Mouse (Mus musculus) liver, embryonic 13.5 days (tissue): Measurements from ENCODE around the gene Armc3. TPM values are rescaled to one million over a fixed set of nuclear protein-coding genes. Genes with fewer than 3 reads are reported as not detected.
A peak's percentile ranks its signal among the peaks of the same experiment; 100 is the strongest.
"Not testable (repeated sequence)": the region's sequence is repeated elsewhere in the genome, so short reads cannot be mapped to it uniquely, and the experiment has no call there.

Experiments
- ATAC-seq: fragments of 200-750 bp; cut with Nextera tagmentation; 2 replicates; pipeline ENCODE4 v1.8.0; 2017; ENCODE audit warnings: low read depth, mild to moderate bottlenecking, moderate number of reproducible peaks, moderate library complexity
- DNase-seq: peaks from one replicate; pipeline ENCODE4 v3.0.0; 2022
- H3K27ac ChIP-seq: fragments of 300-500 bp; sonication (generic); 2 replicates; pipeline ENCODE4 v1.5.1; 2015; ENCODE audit warnings: moderate library complexity, mild to moderate bottlenecking, inconsistent platforms
- H3K27me3 ChIP-seq: fragments of 300-500 bp; sonication (generic); 2 replicates; pipeline ENCODE4 v1.6.1; 2015; ENCODE audit warnings: mild to moderate bottlenecking, inconsistent platforms
- H3K36me3 ChIP-seq: fragments of 300-500 bp; sonication (generic); 2 replicates; pipeline ENCODE4 v1.6.1; 2015; ENCODE audit warnings: mild to moderate bottlenecking, inconsistent platforms
- H3K4me1 ChIP-seq: fragments of 300-500 bp; sonication (generic); replicated peaks from 2 replicates; pipeline ENCODE4 v1.6.1; 2015; ENCODE audit warnings: inconsistent platforms
- H3K4me2 ChIP-seq: fragments of 300-500 bp; sonication (generic); 2 replicates; pipeline ENCODE4 v1.6.1; 2015; ENCODE audit warnings: inconsistent platforms, mild to moderate bottlenecking, moderate library complexity
- H3K4me3 ChIP-seq: fragments of 300-500 bp; sonication (generic); replicated peaks from 2 replicates; pipeline ENCODE4 v1.5.1; 2015; ENCODE audit warnings: mild to moderate bottlenecking, inconsistent platforms
- H3K9ac ChIP-seq: fragments of 300-500 bp; sonication (generic); 2 replicates; pipeline ENCODE4 v1.6.1; 2015; ENCODE audit warnings: mild to moderate bottlenecking, inconsistent platforms
- H3K9me3 ChIP-seq: fragments of 300-500 bp; sonication (generic); replicated peaks from 2 replicates; pipeline ENCODE4 v1.6.1; 2016; ENCODE audit warnings: inconsistent platforms
- WGBS: fragments of 180-500 bp; shearing (Covaris S2); methylation state at CpG from one replicate; pipeline ENCODE4 v1.1.7; 2015; ENCODE audit not compliant: insufficient replicate concordance; 5-methylcytosine and 5-hydroxymethylcytosine counted together
- polyA plus RNA-seq: library from polyadenylated mRNA; unstranded; fragments of >200 nt; fragmentation: Nextera tagmentation; extraction: Ambion mirVana; gene quantifications from 2 replicates; pipeline ENCODE4 v1.2.1, GENCODE M21; 2015

Gene Armc3
- polyA plus RNA-seq, 1 experiment from 2014 or later, result 0.06 TPM

GRCm38 (mm10) chr2:19275602-19276539 is 76.8 kb downstream of the Armc3 start:
- DNase-seq (peak; percentile 55), ATAC-seq (peak; percentile 67)
- H3K4me3 ChIP-seq, result peak overlapping the region; percentile 50
- H3K27ac ChIP-seq, result no peak overlapping the region
- no peaks in the 10 kb centered on the region for H3K36me3 ChIP-seq
- 0 out of 2 replicates have a peak, but pooled peaks cover 4% of the 10 kb centered on the region for H3K27me3 ChIP-seq
- 6% methylated on average over 25 of the region's 25 CpGs for WGBS
- H3K4me1 ChIP-seq, result peaks cover 7% of the 10 kb centered on the region
- peak overlapping the region; percentile 55; the same call in 1 of the 2 replicates for H3K9ac ChIP-seq
- H3K9me3 ChIP-seq, result no peaks in the 10 kb centered on the region
- H3K4me2 ChIP-seq, result peak overlapping the region; percentile 72

GRCm38 (mm10) chr2:19280331-19280730 is 81.2 kb downstream of the Armc3 start:
- H3K27ac ChIP-seq, result no peak overlapping the region
- no peak overlapping the region for H3K9ac ChIP-seq
- no peak overlapping the region for H3K4me3 ChIP-seq
- ATAC-seq (no peak), DNase-seq (no peak)
- H3K4me1 ChIP-seq, result peaks cover 7% of the 10 kb centered on the region
- H3K9me3 ChIP-seq, result no peaks in the 10 kb centered on the region
- no peaks in the 10 kb centered on the region for H3K36me3 ChIP-seq
- WGBS, result 64% methylated on average over 11 of the region's 11 CpGs
- H3K4me2 ChIP-seq, result no peak overlapping the region
- 0 out of 2 replicates have a peak, but pooled peaks cover 4% of the 10 kb centered on the region for H3K27me3 ChIP-seq

GRCm38 (mm10) chr2:19292366-19292765 is 93.3 kb downstream of the Armc3 start:
- ATAC-seq (no peak), DNase-seq (no peak)
- 35% methylated on average over 3 of the region's 3 CpGs for WGBS

GRCm38 (mm10) chr2:19300345-19301089 is 101.4 kb downstream of the Armc3 start:
- H3K27ac ChIP-seq, result no peak overlapping the region
- ATAC-seq (no peak), DNase-seq (no peak)
- H3K36me3 ChIP-seq, result no peaks in the 10 kb centered on the region
- H3K9ac ChIP-seq, result no peak overlapping the region
- H3K4me2 ChIP-seq, result no peak overlapping the region
- WGBS, result 49% methylated on average over 9 of the region's 9 CpGs
- no peak overlapping the region for H3K4me3 ChIP-seq
- no peaks in the 10 kb centered on the region for H3K9me3 ChIP-seq
- H3K27me3 ChIP-seq, result no peaks in the 10 kb centered on the region
- 0 out of 2 replicates have a peak, but pooled peaks cover 4% of the 10 kb centered on the region for H3K4me1 ChIP-seq

More at GRCm38 (mm10) chr2:19292366-19292765, 93.3 kb downstream of the Armc3 start:
- Histone ChIP-seq H3K9me3 (no peaks in the 10 kb centered on the region), H3K4me1 (no peaks in the 10 kb centered on the region), H3K36me3 (no peaks in the 10 kb centered on the region), H3K27me3 (no peaks in the 10 kb centered on the region), H3K4me2 (no peak overlapping the region), H3K9ac (no peak overlapping the region), H3K4me3 (no peak overlapping the region), H3K27ac (no peak overlapping the region)

GRCm38 (mm10) chr2:19301251-19301650 is 102.1 kb downstream of the Armc3 start:
- H3K36me3 ChIP-seq, result no peaks in the 10 kb centered on the region
- H3K27me3 ChIP-seq, result no peaks in the 10 kb centered on the region
- 0 out of 2 replicates have a peak, but pooled peaks cover 4% of the 10 kb centered on the region for H3K4me1 ChIP-seq
- H3K27ac ChIP-seq, result no peak overlapping the region
- no peak for ATAC-seq
- WGBS, result 14% methylated on average over 6 of the region's 6 CpGs
- H3K9ac ChIP-seq, result no peak overlapping the region
- no peaks in the 10 kb centered on the region for H3K9me3 ChIP-seq
- H3K4me2 ChIP-seq, result peak overlapping the region; percentile 13
- H3K4me3 ChIP-seq, result no peak overlapping the region
- DNase-seq, result no peak

GRCm38 (mm10) chr2:19303087-19303486 is 104.0 kb downstream of the Armc3 start:
- WGBS, result 56% methylated on average over 3 of the region's 3 CpGs
- not testable (repeated sequence) for DNase-seq, H3K27ac ChIP-seq, H3K4me2 ChIP-seq, H3K4me3 ChIP-seq, H3K36me3 ChIP-seq, H3K27me3 ChIP-seq, H3K4me1 ChIP-seq, H3K9ac ChIP-seq, ATAC-seq, H3K9me3 ChIP-seq

GRCm38 (mm10) chr2:19310498-19310897 is 111.4 kb downstream of the Armc3 start:
- Histone ChIP-seq H3K27ac (no peak overlapping the region), H3K27me3 (no peaks in the 10 kb centered on the region), H3K9me3 (no peaks in the 10 kb centered on the region), H3K4me2 (no peak overlapping the region), H3K4me1 (no peaks in the 10 kb centered on the region), H3K4me3 (no peak overlapping the region), H3K9ac (no peak overlapping the region), H3K36me3 (no peaks in the 10 kb centered on the region)
- WGBS, result 54% methylated on average over 3 of the region's 3 CpGs
- DNase-seq (no peak), ATAC-seq (no peak)

GRCm38 (mm10) chr2:19316056-19316455 is 117.0 kb downstream of the Armc3 start:
- H3K9me3 ChIP-seq, result no peaks in the 10 kb centered on the region
- no peak overlapping the region for H3K27ac ChIP-seq
- H3K4me1 ChIP-seq, result peaks cover 12% of the 10 kb centered on the region
- H3K36me3 ChIP-seq, result no peaks in the 10 kb centered on the region
- H3K4me2 ChIP-seq, result no peak overlapping the region
- no peak overlapping the region for H3K9ac ChIP-seq
- 38% methylated on average over 11 of the region's 11 CpGs for WGBS
- no peak for ATAC-seq
- H3K4me3 ChIP-seq, result no peak overlapping the region
- no peaks in the 10 kb centered on the region for H3K27me3 ChIP-seq
- no peak for DNase-seq

- WGBS, result 51% methylated on average over 4 of the region's 4 CpGs
- no peak for DNase-seq
- H3K27me3 ChIP-seq, result no peaks in the 10 kb centered on the region
- H3K27ac ChIP-seq, result no peak overlapping the region
- ATAC-seq, result no peak
- H3K4me2 ChIP-seq, result no peak overlapping the region
- peaks cover 12% of the 10 kb centered on the region for H3K4me1 ChIP-seq
- H3K36me3 ChIP-seq, result no peaks in the 10 kb centered on the region
- H3K9me3 ChIP-seq, result no peaks in the 10 kb centered on the region
- H3K4me3 ChIP-seq, result no peak overlapping the region
- H3K9ac ChIP-seq, result no peak overlapping the region
These were observed 117.6 kb downstream of the Armc3 start for GRCm38 (mm10) chr2:19316691-19317090.

GRCm38 (mm10) chr2:19317151-19317812 is 118.2 kb downstream of the Armc3 start:
- not testable (repeated sequence) for H3K36me3 ChIP-seq, H3K27me3 ChIP-seq, ATAC-seq, H3K9ac ChIP-seq, H3K9me3 ChIP-seq, H3K27ac ChIP-seq, H3K4me3 ChIP-seq, DNase-seq, H3K4me2 ChIP-seq
- H3K4me1 ChIP-seq, result peaks cover 12% of the 10 kb centered on the region
- 28% methylated on average over 2 of the region's 2 CpGs for WGBS

GRCm38 (mm10) chr2:19318499-19318898 is 119.4 kb downstream of the Armc3 start:
- no peak for ATAC-seq
- no peak overlapping the region for H3K9ac ChIP-seq
- no peaks in the 10 kb centered on the region for H3K9me3 ChIP-seq
- no peak overlapping the region for H3K4me2 ChIP-seq
- no peak for DNase-seq
- peaks cover 12% of the 10 kb centered on the region for H3K4me1 ChIP-seq
- no peaks in the 10 kb centered on the region for H3K27me3 ChIP-seq
- H3K27ac ChIP-seq, result no peak overlapping the region
- H3K4me3 ChIP-seq, result no peak overlapping the region
- H3K36me3 ChIP-seq, result no peaks in the 10 kb centered on the region
- WGBS, result 13% methylated on average over 4 of the region's 4 CpGs
